Mouse (Mus musculus): ENCODE measurements around the gene Tpst2. TPM values are rescaled to one million over a fixed set of nuclear protein-coding genes. Genes with fewer than 3 reads are reported as not detected.
"Not testable (repeated sequence)": the region's sequence is repeated elsewhere in the genome, so short reads cannot be mapped to it uniquely, and the experiment has no call there.

Tpst2 gene
- total RNA-seq, 2 experiments from 2014 or later, result 34.4 to 34.6 TPM

DNA sequence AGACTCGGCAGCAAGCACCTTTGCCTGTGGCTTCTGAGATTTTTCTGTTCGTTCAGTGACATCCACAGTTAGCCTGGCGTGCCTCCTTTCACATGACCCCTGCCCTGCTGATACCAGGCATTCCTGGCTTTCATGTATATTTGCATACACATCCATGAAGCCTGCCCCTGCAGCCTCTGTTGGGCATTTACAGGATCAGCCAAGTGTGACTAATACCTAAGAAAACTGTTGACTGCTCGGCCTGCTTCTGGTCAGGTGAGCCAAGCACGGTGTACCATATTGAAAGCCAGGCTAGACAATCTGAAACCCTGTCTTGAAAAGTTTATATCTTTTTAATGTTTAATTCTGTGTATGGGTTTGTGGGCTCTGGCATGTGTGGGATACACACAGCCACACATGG lies 40.0 kb downstream of the Tpst2 start:
- DNase-seq (ENCODE audit: extremely low spot score in 1 of 2, low spot score in 2 of 2), result no peak
- intact Hi-C loops (cut with DNase I), result no loop called here

- peak in 1 of 2 experiments; percentile 57 for DNase-seq (ENCODE audit: extremely low spot score in 1 of 2, low spot score in 2 of 2)
These were observed 40.8 kb downstream of the Tpst2 start for GRCm38 (mm10) chr5:112317328-112317727.

GRCm38 (mm10) chr5:112319343-112319742 lies 42.9 kb downstream of the Tpst2 start:
- DNase-seq (ENCODE audit: extremely low spot score in 1 of 2, low spot score in 2 of 2); intact Hi-C loops (cut with DNase I): not testable (repeated sequence)

More at GRCm38 (mm10) chr5:112317328-112317727, 40.8 kb downstream of the Tpst2 start:
- intact Hi-C loops (cut with DNase I), result no loop called here

DNA sequence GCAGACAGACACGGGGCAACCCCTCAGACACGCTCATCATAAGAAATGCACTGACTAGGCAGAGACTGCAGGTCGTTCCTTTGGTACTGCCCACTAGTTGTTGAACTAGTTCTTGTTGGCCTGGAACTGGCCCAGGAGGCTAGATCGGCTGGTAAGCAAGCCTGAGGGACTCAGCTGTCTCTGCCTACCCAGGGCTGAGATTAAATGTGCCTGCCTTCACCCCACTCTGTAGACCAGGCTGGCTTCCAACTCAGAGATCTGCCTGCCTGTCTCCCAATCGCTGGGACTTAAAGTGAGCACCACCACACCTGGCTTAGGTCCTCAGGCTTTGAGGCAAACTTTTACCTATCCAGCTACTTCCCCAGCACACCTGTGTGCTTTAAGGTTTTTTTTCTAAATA lies 43.9 kb downstream of the Tpst2 start:
- intact Hi-C loops (cut with DNase I), result loop anchor here (5.0 kb wide), 2 partner anchors 43 to 78 kb away; partner anchors contain the start of gene Tpst2
- DNase-seq (ENCODE audit: extremely low spot score in 1 of 2, low spot score in 2 of 2), result no peak

DNA sequence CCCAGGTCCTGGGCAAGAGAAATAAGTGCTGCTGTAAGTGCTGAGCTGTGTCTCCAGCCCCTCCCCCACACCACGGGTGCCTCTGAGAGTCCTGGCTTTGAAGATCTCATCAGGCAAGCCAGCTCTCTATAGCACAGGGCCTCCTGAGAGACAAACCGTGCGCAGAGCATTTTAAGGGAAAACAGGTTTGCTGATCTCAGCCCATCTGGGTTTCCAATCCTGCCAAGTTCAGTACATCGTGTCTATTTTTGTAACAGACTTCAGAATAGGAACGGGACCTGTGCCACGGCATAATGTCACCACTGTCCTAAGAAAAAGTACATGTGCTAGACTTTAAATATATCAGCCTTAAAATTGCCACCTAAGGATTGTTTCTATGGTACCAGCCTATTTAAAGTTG lies 44.4 kb downstream of the Tpst2 start:
- peak; percentile 81 to 87 for DNase-seq (ENCODE audit: extremely low spot score in 1 of 2, low spot score in 2 of 2)
- intact Hi-C loops (cut with DNase I), result loop anchor here (5.0 kb wide), 2 partner anchors 44 to 79 kb away; partner anchors contain the start of gene Tpst2

DNA sequence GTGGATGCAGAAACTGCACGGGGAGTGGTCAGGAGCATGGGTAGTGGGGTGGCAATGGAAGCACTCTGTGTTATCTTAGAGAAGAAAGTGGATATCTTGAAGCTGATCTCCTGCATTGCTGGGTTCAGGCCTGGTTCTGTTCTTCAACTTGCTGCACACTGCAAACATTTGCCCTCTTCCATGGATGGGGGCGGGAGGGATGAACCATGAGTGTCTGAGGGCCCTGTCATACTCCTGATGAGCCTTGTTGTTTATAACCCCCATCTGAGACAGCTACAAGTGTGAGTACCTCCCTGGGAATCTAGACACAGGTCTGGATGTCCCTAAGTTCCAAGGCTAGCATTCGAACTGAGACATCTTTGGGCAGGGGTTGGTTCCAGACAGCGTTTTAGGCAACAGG lies 44.9 kb downstream of the Tpst2 start:
- no peak for DNase-seq (ENCODE audit: extremely low spot score in 1 of 2, low spot score in 2 of 2)
- intact Hi-C loops (cut with DNase I), result loop anchor here (5.0 kb wide), 2 partner anchors 44 to 79 kb away; partner anchors contain the start of gene Tpst2

GRCm38 (mm10) chr5:112323246-112323645 lies 46.8 kb downstream of the Tpst2 start:
- intact Hi-C loops (cut with DNase I), result loop anchor here (5.0 kb wide), 2 partner anchors 46 to 81 kb away; partner anchors contain the start of gene Tpst2
- no peak for DNase-seq (ENCODE audit: extremely low spot score in 1 of 2, low spot score in 2 of 2)

DNA sequence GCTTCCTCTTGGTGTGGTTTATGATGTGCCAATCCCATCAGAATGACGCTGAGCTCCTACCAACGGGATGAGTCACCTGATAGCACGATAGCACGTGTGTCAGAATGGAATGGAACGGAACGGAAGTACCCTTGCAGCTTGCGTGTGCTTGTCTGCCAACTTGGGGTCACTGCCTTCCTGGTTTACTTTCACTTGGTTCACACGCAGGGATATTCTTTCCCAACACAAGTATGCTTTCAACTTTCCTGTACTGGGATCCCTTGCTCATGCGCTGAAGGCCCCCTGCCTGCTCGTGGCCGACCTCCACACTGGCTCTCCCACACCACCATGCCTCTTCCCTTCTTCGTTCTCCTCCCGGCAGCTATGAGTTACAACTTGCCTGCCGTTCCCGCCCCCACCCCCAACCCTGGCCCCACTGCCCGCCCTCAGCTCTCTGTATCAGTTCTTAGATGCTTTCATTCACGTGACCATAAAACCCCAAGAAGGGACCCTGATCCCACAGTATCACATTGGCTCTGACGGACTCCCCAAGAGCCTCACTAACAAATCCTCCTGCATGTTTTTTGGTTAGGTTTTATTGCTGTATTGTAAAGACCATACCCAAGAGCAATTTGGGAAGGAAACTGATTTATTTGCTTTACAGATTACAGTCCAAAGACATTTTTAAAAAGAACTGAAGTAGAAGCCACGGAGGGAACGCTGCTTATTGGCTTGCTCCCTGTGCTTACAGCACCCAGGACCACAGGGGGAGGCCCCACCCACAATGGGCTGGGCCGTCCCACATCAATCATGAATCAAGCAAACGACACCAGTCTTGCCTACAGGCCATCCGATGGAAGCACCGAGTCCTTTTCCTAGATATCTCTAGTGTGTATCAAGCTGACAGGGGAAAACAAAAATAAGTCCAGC lies 48.4 kb downstream of the Tpst2 start:
- no peak for DNase-seq (ENCODE audit: extremely low spot score in 1 of 2, low spot score in 2 of 2)
- intact Hi-C loops (cut with DNase I), result loop anchor here (5.0 kb wide), 3 partner anchors 48 to 98 kb away; partner anchors contain the start of gene Tpst2

GRCm38 (mm10) chr5:112325546-112326445 lies 49.3 kb downstream of the Tpst2 start, which contains the start of gene Tfip11:
Gene Tfip11 (plus strand): TSS chr5:112326358.
- DNase-seq (ENCODE audit: extremely low spot score in 1 of 2, low spot score in 2 of 2), result peak; percentile 96 to 99
- intact Hi-C loops (cut with DNase I), result loop anchor here (1.0 to 5.0 kb wide), 2 partner anchors 18 to 98 kb away; partner anchors contain the start of genes Hps4 and Srrd

DNA sequence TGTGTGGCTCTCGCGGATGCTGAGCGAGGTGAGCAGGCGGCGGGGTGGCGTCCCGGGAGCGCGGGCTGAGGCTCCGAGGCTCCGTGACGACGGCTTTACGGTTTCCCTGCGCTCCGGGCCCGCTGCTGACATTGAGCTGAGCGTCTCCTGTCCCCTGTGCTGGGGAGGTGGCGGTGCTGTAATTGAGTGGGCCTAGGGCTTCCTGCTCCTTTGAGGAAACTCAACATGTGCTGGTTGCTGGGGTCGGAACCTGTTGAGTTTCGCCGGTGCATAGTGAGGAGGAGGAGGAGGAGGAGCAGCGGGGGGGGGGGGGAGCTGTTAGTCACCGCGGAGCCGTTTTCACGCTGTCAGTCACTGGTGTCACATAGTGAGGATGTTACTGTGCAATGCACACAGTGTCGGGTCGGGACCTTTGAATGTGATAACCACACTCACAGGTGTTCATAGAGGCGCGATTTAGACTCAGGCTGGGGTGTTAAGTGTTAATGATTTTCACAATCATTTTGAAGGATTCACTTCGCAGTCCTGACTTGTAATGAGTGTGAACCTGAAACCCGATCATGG lies 50.0 kb downstream of the Tpst2 start:
- DNase-seq (ENCODE audit: extremely low spot score in 1 of 2, low spot score in 2 of 2), result no peak
- intact Hi-C loops (cut with DNase I), result loop anchor here (1.0 to 5.0 kb wide), 2 partner anchors 17 to 99 kb away; partner anchors contain the start of genes Hps4 and Srrd

DNA sequence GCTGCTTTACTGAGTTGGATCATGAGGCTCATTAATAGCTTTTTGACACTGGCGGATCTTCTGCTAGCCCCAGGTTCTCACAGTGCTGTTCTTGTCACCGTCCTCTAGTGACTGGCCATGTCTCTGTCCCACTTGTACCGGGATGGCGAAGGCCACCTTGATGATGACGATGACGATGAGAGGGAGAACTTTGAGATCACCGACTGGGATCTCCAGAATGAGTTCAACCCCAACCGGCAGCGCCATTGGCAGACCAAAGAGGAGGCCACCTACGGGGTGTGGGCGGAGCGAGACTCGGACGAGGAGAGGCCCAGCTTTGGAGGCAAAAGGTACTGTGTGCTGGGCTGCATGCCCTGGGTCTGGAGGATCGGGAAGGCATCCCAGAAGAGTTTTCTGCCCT lies 51.4 kb downstream of the Tpst2 start:
- no peak for DNase-seq (ENCODE audit: extremely low spot score in 1 of 2, low spot score in 2 of 2)
- intact Hi-C loops (cut with DNase I), result loop anchor here (5.0 kb wide), 1 partner anchor 101 kb away; no protein-coding TSS in a partner anchor

GRCm38 (mm10) chr5:112329805-112330564 lies 53.5 kb downstream of the Tpst2 start:
- no peak for DNase-seq (ENCODE audit: extremely low spot score in 1 of 2, low spot score in 2 of 2)
- intact Hi-C loops (cut with DNase I), result loop anchor here (5.0 kb wide), 1 partner anchor 103 kb away; no protein-coding TSS in a partner anchor

DNA sequence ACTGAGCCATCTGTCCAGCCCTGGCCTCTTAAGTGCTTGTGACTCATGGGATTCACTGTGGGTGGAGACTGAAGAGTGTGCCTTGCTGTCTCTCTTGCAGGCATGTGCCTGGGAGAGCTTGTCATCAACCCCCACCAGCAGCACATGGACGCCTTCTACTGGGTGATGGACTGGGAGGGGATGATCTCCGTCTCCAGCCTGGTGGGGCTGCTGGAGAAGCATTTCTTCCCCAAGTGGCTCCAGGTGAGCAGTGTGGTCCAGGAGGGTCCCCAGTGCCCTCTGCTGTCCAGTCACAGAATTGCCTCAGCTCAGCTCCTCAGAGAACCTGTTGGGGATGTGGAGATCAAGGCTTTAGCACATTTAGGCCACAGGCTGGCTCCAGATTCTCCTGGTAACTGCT lies 59.0 kb downstream of the Tpst2 start:
- intact Hi-C loops (cut with DNase I), result loop anchor here (2.0 kb wide), 1 partner anchor 95 kb away; no protein-coding TSS in a partner anchor
- peak in 1 of 2 experiments; percentile 32 for DNase-seq (ENCODE audit: extremely low spot score in 1 of 2, low spot score in 2 of 2)

GRCm38 (mm10) chr5:112337004-112337403 lies 60.5 kb downstream of the Tpst2 start:
- intact Hi-C loops (cut with DNase I), result no loop called here
- no peak for DNase-seq (ENCODE audit: extremely low spot score in 1 of 2, low spot score in 2 of 2)

DNA sequence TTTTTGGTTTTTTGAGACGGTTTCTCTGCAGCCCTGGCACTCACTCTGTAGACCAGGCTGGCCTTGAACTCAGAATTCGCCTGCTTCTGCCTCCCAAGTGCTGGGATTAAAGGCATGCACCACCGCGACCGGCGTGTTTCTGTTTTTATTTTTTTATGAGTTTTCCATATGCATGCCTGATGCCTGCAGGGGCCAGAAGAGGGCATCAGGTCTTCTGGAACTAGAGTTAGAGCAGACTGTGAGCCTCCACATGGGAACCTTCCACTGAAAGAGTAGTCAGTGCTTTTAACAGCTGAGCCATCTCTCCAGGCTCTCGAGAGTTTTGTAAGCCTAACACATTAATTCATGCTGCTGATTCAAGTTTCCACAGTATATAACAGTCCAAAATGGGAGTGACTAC lies 62.7 kb downstream of the Tpst2 start:
- no peak for DNase-seq (ENCODE audit: extremely low spot score in 1 of 2, low spot score in 2 of 2)
- intact Hi-C loops (cut with DNase I), result no loop called here

DNA sequence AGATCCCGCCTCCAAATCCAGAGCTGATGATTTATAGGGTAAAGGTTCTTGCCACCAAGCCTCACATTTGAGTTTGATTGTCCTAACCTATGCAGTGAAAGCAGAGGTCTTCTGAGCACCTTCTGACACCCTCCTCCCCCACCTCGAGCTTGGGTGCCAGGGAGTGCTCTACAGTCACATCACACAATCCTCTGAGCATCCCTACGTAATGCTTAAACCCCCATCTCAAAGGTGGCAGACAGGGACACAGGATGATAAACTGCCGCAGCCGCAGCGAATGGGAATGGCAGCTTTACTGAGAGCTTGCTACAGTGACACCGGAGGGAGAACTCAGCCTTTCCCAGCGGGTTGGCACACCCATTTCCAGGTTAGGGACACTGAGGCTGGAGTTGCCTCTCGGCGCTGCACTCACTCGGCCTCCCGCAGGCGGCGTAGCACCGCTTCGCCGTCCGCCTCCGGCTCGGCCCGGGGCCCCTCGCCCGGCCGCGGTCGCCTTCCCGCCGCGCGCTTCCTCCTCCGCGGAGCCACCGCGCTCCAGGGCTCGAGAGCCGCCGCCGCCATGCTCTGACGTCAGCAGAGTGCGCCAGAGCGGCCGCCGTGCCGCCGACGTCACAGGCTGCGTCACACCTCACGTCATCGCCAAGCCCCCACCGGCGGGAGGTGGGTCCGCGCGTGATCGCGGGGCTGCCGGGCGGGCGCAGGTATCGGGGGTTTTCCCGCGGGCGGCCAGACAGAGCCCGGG lies 66.1 kb downstream of the Tpst2 start, which contains the start of the genes Srrd and Hps4:
TSS of gene Srrd (minus strand) at position 578 of the 742 bp plus-strand sequence.
TSS of gene Hps4 (plus strand) at position 621 of the 742 bp plus-strand sequence.
- intact Hi-C loops (cut with DNase I), result loop anchor here (1.0 to 5.0 kb wide), 2 partner anchors 16 to 85 kb away; partner anchors contain the start of gene Tfip11
- DNase-seq (ENCODE audit: extremely low spot score in 1 of 2, low spot score in 2 of 2), result peak; percentile 85 to 93

- no peak for DNase-seq (ENCODE audit: extremely low spot score in 1 of 2, low spot score in 2 of 2)
These were observed 66.7 kb downstream of the Tpst2 start for GRCm38 (mm10) chr5:112343205-112343595.

More at GRCm38 (mm10) chr5:112343205-112343595, 66.7 kb downstream of the Tpst2 start:
- intact Hi-C loops (cut with DNase I), result loop anchor here (1.0 to 5.0 kb wide), 2 partner anchors 17 to 84 kb away; partner anchors contain the start of gene Tfip11
